Mouse (Mus musculus) embryonic facial prominence, embryonic 15.5 days (tissue): ENCODE data around the gene Yipf2. TPM values are rescaled to one million over a fixed set of nuclear protein-coding genes. Genes with fewer than 3 reads are reported as not detected.
"Not testable (repeated sequence)": the region's sequence is repeated elsewhere in the genome, so short reads cannot be mapped to it uniquely, and the experiment has no call there.

ENCODE experiments used
- ATAC-seq: fragments of 200-750 bp; cut with Nextera tagmentation; 2 replicates; pipeline ENCODE4 v1.8.0; 2017; ENCODE audit warnings: low read depth, moderate TSS enrichment; ENCODE audit not compliant: insufficient number of reproducible peaks, low FRiP score, low TSS enrichment
- H3K27ac ChIP-seq: fragments of 300-500 bp; sonication (generic); replicated peaks from 2 replicates; pipeline ENCODE4 v1.5.1; 2015; ENCODE audit warnings: mild to moderate bottlenecking, inconsistent platforms
- H3K27me3 ChIP-seq: fragments of 300-500 bp; sonication (generic); 2 replicates; pipeline ENCODE4 v1.6.1; 2015; ENCODE audit warnings: inconsistent platforms
- H3K36me3 ChIP-seq: fragments of 300-500 bp; sonication (generic); 2 replicates; pipeline ENCODE4 v1.6.1; 2015; ENCODE audit warnings: mild to moderate bottlenecking, inconsistent platforms
- H3K4me1 ChIP-seq: fragments of 300-500 bp; sonication (generic); 2 replicates; pipeline ENCODE4 v1.6.1; 2015; ENCODE audit warnings: inconsistent platforms
- H3K4me2 ChIP-seq: fragments of 300-500 bp; sonication (generic); replicated peaks from 2 replicates; pipeline ENCODE4 v1.6.1; 2015; ENCODE audit warnings: mild to moderate bottlenecking, inconsistent platforms
- H3K4me3 ChIP-seq: fragments of 300-500 bp; sonication (generic); replicated peaks from 2 replicates; pipeline ENCODE4 v1.5.1; 2015; ENCODE audit warnings: mild to moderate bottlenecking, inconsistent platforms
- H3K9ac ChIP-seq: fragments of 300-500 bp; sonication (generic); 2 replicates; pipeline ENCODE4 v1.6.1; 2015; ENCODE audit warnings: inconsistent platforms
- H3K9me3 ChIP-seq: fragments of 300-500 bp; sonication (generic); replicated peaks from 2 replicates; pipeline ENCODE4 v1.6.1; 2016; ENCODE audit warnings: inconsistent platforms
- WGBS: fragments of 180-500 bp; shearing (Covaris S2); methylation state at CpG from one replicate; pipeline ENCODE4 v1.1.7; 2015; 5-methylcytosine and 5-hydroxymethylcytosine counted together
- polyA plus RNA-seq: library from polyadenylated mRNA; unstranded; fragments of >200 nt; fragmentation: Nextera tagmentation; extraction: Ambion mirVana; gene quantifications from 2 replicates; pipeline ENCODE4 v1.2.1, GENCODE M21; 2015

The Yipf2 gene
- polyA plus RNA-seq, 1 experiment from 2014 or later: 29.2 TPM

DNA sequence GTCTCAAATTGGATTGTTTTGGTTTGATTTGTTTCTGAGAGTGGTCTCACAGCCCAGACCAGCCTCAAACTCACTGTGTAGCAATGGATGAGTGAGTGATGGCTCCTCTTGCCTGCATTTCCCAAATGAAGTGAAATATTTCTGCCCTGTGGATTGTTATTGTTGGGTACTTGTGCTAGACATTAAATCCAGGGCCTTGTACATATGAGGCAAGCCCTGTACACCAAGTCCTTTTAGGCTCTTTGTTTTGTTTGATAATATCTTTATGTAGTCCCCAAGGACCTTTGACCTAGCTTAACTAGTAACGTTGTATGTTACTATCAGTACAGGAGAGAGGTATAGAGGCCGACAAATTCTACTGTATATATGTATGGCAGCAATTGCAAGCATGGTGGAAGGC, 2.2 kb upstream of the Yipf2 start:
- 84% methylated on average over 2 of the region's 2 CpGs for WGBS
- H3K4me3 ChIP-seq: no peak overlapping the region
- H3K9me3 ChIP-seq: no peaks in the 10 kb centered on the region

DNA sequence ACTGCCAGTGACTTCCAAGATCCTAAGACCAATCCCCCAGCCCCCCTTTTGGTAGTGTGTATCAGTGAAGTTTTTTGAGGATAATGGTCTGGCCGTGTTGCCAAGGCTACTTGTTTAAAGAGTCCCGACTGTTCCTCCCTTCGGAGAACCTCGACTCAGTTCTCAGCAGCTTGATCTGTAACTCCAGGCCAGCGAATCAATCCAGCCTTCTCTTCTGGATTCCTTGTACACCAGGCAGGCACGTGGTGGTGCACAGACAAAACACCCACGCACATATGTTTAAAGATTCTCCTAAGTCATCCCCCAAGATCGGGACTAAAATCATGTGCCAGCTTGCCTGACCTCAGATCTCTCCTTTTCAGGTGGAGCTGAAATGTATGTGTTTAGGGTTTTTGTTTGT, 1.7 kb upstream of the Yipf2 start:
- peak overlapping the region; percentile 95 for H3K4me2 ChIP-seq
- H3K36me3 ChIP-seq: peaks cover 30% of the 10 kb centered on the region
- H3K9ac ChIP-seq, H3K9me3 ChIP-seq, H3K27ac ChIP-seq, ATAC-seq, H3K27me3 ChIP-seq: not testable (repeated sequence)
- 79% methylated on average over 8 of the region's 8 CpGs for WGBS
- peaks cover 34% of the 10 kb centered on the region for H3K4me1 ChIP-seq
- H3K4me3 ChIP-seq: peak overlapping the region; percentile 99; the same call in 1 of the 2 replicates

More for the DNA sequence above, 2.2 kb upstream of the Yipf2 start:
- ATAC-seq: no peak
- H3K27ac ChIP-seq: no peak overlapping the region
- no peak overlapping the region for H3K9ac ChIP-seq
- peaks cover 34% of the 10 kb centered on the region for H3K4me1 ChIP-seq
- H3K27me3 ChIP-seq: no peaks in the 10 kb centered on the region
- H3K36me3 ChIP-seq: peaks cover 25% of the 10 kb centered on the region
- peak overlapping the region; percentile 95; the same call in 1 of the 2 replicates for H3K4me2 ChIP-seq

DNA sequence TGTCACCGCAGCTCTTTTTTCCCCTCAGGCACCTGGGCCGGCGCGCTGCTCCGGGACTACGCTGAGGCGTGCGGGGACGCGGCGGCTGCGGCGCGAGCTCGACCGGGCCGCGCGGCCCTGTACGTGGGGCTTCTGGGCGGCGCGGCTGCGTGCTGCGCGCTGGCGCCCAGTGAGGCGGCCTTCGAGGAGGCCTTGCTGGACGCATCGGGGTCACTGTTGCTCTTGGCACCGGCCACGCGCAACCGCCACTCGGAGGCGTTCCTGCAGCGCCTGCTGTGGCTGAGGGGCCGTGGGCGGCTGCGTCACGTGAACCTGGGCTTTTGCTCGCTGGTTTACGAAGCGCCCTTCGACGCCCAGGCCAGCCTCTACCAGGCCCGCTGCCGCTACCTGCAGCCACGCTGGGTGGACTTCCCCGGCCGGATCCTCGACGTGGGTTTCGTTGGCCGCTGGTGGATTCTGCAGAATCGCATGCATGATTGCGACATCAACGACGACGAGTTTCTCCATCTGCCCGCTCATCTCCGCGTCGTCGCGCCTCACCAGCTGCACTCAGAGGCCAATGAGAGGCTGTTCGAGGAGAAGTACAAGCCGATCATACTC, 594 bp upstream of the Yipf2 start:
- Histone ChIP-seq H3K27me3 (no peaks in the 10 kb centered on the region), H3K4me2 (peak overlapping the region; percentile 95), H3K4me3 (peak overlapping the region; percentile 99), H3K4me1 (peaks cover 34% of the 10 kb centered on the region), H3K36me3 (peaks cover 42% of the 10 kb centered on the region), H3K9ac (peak overlapping the region; percentile 76), H3K9me3 (no peaks in the 10 kb centered on the region), H3K27ac (peak overlapping the region; percentile 86)
- under 1% methylated on average over 69 of the region's 69 CpGs for WGBS
- ATAC-seq: peak; percentile 31

GRCm38 (mm10) chr9:21591831-21592702, 561 bp downstream of the Yipf2 start:
- Histone ChIP-seq H3K9me3 (no peaks in the 10 kb centered on the region), H3K27ac (peak overlapping the region; percentile 80), H3K9ac (peak overlapping the region; percentile 61), H3K4me3 (peak overlapping the region; percentile 99), H3K4me1 (peaks cover 34% of the 10 kb centered on the region), H3K27me3 (no peaks in the 10 kb centered on the region), H3K4me2 (peak overlapping the region; percentile 95), H3K36me3 (peaks cover 53% of the 10 kb centered on the region)
- WGBS: 18% methylated on average over 17 of the region's 17 CpGs
- no peak; the same call in 1 of the 2 replicates for ATAC-seq

DNA sequence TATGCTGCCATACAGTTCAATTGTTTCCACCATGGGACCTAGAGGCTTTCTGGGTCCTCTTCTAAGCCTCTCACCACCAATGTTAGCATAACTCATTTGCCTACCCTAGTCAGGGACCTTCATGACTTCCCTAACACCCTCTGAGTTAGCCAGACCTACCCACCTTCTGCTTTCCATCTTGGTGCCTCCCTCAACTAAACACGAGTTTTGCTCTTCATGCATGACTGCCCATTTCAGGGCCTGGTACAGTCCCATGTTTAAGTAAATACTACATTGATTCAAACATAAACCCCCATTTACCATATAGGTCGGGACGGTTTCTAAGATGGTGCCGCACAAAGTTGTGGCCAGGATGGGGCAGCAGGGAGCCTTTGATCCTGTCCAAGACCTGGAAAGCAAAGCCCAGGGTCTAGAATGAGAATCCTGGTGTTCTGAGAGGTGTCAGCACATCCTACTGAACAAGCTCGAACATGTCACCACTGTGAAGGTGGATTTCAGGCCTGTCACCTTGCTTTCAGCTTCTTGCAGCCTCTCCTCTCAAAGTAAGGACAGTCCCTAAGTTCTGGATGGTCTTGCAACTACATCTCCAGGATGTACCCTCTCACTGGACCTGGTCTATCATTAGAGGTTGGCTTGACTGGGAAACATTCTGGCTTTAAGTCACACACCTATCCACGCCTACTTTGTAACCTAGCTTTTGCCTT, 1.3 kb downstream of the Yipf2 start:
- peaks cover 61% of the 10 kb centered on the region for H3K36me3 ChIP-seq
- peak overlapping the region; percentile 99; the same call in 1 of the 2 replicates for H3K4me3 ChIP-seq
- H3K4me2 ChIP-seq: peak overlapping the region; percentile 95
- no peak overlapping the region for H3K9ac ChIP-seq
- no peaks in the 10 kb centered on the region for H3K27me3 ChIP-seq
- ATAC-seq: no peak
- peaks cover 34% of the 10 kb centered on the region for H3K4me1 ChIP-seq
- no peak overlapping the region for H3K27ac ChIP-seq
- WGBS: 85% methylated on average over 6 of the region's 6 CpGs
- H3K9me3 ChIP-seq: no peaks in the 10 kb centered on the region

DNA sequence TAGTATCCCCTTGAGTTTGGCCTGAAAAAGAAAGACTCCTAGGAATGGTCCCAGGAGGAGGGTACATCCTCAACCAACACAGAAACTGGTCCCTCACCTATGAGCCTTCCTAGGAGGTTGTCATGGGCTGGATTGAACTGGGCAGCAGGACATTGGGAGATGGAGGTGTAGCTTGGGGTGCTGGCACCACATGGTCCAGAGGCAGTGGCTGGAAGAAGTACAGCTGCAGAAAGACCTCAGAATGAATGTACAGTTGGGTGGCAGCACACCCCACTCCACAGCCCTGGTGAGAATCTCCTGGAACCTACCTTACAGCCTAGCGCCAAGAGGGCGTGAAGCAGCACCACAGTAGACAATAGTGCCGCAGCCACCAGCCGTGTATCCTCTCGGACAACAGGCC, 3.1 kb downstream of the Yipf2 start:
- no peak overlapping the region for H3K4me2 ChIP-seq
- 94% methylated on average over 5 of the region's 5 CpGs for WGBS
- ATAC-seq: no peak
- peaks cover 24% of the 10 kb centered on the region for H3K4me1 ChIP-seq
- no peak overlapping the region for H3K4me3 ChIP-seq
- H3K36me3 ChIP-seq: peaks cover 61% of the 10 kb centered on the region
- H3K9ac ChIP-seq: no peak overlapping the region
- H3K27ac ChIP-seq: no peak overlapping the region
- no peaks in the 10 kb centered on the region for H3K27me3 ChIP-seq
- H3K9me3 ChIP-seq: no peaks in the 10 kb centered on the region

DNA sequence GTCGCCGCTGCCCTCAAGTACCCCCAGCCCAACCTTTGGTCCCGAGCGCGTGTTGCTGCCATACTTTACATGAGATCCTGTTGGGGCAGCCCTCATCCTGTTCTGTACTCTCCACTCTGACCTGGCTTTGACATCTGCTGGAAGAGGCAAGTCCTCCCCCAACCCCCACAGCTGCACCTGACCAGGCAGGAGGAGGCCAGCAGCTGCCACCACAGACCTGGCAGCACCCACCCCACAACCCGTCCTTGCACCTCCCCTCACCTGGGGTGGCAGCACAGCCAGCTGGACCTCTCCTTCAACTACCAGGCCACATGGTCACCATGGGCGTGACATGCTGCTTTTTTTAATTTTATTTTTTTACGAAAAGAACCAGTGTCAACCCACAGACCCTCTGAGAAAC, 4.3 kb downstream of the Yipf2 start:
- H3K4me3 ChIP-seq: no peak overlapping the region
- no peak overlapping the region for H3K27ac ChIP-seq
- H3K36me3 ChIP-seq: peaks cover 70% of the 10 kb centered on the region
- ATAC-seq: no peak
- no peaks in the 10 kb centered on the region for H3K27me3 ChIP-seq
- H3K4me1 ChIP-seq: peaks cover 12% of the 10 kb centered on the region
- no peaks in the 10 kb centered on the region for H3K9me3 ChIP-seq
- H3K4me2 ChIP-seq: no peak overlapping the region
- 84% methylated on average over 8 of the region's 8 CpGs for WGBS
- H3K9ac ChIP-seq: no peak overlapping the region

- Histone ChIP-seq H3K4me1 (peaks cover 11% of the 10 kb centered on the region), H3K9me3 (no peaks in the 10 kb centered on the region), H3K9ac (no peak overlapping the region), H3K4me2 (no peak overlapping the region), H3K27me3 (no peaks in the 10 kb centered on the region), H3K4me3 (no peak overlapping the region), H3K27ac (no peak overlapping the region), H3K36me3 (peaks cover 75% of the 10 kb centered on the region)
- 83% methylated on average over 23 of the region's 23 CpGs for WGBS
- ATAC-seq: no peak
Observed at GRCm38 (mm10) chr9:21587678-21588349, 4.8 kb downstream of the Yipf2 start.

DNA sequence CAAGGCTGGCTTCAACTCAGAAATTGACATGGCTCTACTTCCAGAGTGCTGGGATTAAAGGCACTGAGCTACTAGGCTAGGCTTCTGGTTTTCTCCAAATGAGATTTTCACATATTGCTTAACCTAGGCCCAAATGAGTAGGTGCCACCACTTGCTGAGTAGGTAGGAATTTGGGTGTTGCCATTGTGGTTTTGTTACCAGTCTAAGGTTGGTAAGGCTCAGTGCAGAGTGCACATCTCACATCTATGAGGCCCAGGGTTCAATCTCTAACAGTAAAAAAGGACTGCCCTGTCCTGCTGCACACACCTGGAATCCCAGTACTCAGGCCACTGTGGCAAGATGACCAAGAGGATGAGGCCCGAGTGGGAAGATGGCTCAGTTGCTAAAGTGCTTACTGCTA, 7.2 kb downstream of the Yipf2 start:
- Histone ChIP-seq H3K27me3 (no peaks in the 10 kb centered on the region), H3K4me1 (no peaks in the 10 kb centered on the region; the same call in 1 of the 2 replicates), H3K27ac (no peak overlapping the region), H3K9me3 (no peaks in the 10 kb centered on the region), H3K9ac (no peak overlapping the region), H3K4me3 (no peak overlapping the region), H3K36me3 (peaks cover 97% of the 10 kb centered on the region), H3K4me2 (no peak overlapping the region)
- 95% methylated on average over 1 of the region's 1 CpGs for WGBS
- no peak for ATAC-seq

- peaks cover 95% of the 10 kb centered on the region for H3K36me3 ChIP-seq
- no peak for ATAC-seq
Observed at GRCm38 (mm10) chr9:21578226-21578625, 14.4 kb downstream of the Yipf2 start.

GRCm38 (mm10) chr9:21576286-21576685, 16.3 kb downstream of the Yipf2 start:
- H3K27ac ChIP-seq: no peak overlapping the region
- H3K4me2 ChIP-seq: no peak overlapping the region
- ATAC-seq: no peak
- H3K4me3 ChIP-seq: no peak overlapping the region
- H3K9me3 ChIP-seq: no peaks in the 10 kb centered on the region
- H3K4me1 ChIP-seq: no peaks in the 10 kb centered on the region
- no peaks in the 10 kb centered on the region for H3K27me3 ChIP-seq
- WGBS: 92% methylated on average over 1 of the region's 1 CpGs
- H3K9ac ChIP-seq: no peak overlapping the region
- H3K36me3 ChIP-seq: peaks cover 95% of the 10 kb centered on the region

More at GRCm38 (mm10) chr9:21578226-21578625, 14.4 kb downstream of the Yipf2 start:
- no peaks in the 10 kb centered on the region for H3K4me1 ChIP-seq
- H3K4me3 ChIP-seq: no peak overlapping the region
- H3K9me3 ChIP-seq: no peaks in the 10 kb centered on the region
- H3K9ac ChIP-seq: no peak overlapping the region
- WGBS: 87% methylated on average over 3 of the region's 3 CpGs
- H3K27me3 ChIP-seq: no peaks in the 10 kb centered on the region
- H3K4me2 ChIP-seq: no peak overlapping the region
- H3K27ac ChIP-seq: no peak overlapping the region
